Mouse (Mus musculus): ENCODE measurements around the gene Akr1b8.
"Not testable (repeated sequence)": the region's sequence is repeated elsewhere in the genome, so short reads cannot be mapped to it uniquely, and the experiment has no call there.

The Akr1b8 gene

DNA sequence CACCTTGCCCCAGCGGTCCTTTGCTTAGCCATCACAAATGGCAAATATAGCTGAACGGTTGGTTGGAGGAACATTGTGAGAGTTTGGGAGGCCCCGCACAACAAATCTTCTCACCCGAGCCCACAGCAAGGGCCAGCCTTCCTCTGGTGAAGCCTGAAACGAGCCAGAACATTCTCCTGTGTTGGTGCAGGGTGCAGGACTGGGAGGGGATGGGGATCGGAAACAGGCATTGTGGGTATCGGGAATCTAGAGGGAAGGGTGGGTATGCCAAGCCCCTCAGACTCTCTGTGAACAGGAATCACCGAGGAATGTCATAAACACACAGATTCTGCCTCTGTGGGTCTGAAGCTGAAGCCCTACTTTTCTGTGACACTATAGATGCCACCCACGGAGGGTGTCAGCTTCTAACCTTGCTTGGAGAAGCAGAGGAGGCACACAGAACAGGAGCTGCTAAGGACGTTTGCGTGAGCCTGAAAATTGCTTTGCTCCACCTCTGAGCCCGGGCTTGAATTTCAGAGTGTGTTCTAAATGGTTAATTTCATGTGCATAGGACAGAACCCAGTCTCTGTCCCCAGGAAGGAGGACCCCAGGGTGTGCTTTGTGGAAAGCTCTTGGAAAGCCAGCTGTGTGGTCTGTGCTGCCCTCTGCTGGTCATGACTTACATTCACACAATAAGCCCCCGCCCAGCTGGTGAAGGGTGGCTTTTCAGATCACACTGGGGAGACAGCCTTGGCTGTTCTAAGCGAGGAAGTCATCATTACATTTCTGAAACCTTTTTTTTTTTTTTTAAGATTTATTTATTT lies 7.6 kb upstream of the Akr1b8 start:
- DNase-seq (ENCODE audit: low spot score in 2 of 2): peak; percentile 22 to 72

DNA sequence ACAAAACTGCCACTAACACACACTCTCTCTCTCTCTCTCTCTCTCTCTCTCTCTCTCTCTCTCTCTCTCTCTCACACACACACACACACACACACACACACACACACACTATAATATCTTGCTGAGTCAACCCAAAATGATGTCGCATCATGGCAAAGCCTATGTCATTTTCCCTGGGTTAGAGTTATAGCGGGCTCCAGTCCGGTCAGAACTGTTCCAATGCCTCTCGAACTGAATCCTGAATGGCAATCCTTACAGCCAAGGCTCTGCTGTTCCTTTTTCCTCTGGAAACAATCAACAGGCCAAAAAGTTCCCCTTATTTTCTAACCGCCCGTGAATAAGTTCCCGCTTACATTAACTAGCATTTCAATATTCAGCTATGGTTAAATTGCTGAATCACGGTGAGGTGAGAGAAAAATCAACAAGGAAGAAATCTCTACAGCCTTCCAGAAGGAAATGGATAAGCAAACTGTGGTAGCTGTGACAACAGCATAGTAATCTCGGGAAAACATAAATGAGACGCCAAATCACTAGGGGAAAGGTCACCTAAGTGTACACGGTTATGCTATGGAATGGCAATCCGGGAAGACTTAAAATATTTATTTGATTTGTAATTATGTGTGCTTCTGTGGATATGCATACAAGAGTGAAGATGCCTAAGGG lies 3.8 kb upstream of the Akr1b8 start:
- no peak for DNase-seq (ENCODE audit: low spot score in 2 of 2)

DNA sequence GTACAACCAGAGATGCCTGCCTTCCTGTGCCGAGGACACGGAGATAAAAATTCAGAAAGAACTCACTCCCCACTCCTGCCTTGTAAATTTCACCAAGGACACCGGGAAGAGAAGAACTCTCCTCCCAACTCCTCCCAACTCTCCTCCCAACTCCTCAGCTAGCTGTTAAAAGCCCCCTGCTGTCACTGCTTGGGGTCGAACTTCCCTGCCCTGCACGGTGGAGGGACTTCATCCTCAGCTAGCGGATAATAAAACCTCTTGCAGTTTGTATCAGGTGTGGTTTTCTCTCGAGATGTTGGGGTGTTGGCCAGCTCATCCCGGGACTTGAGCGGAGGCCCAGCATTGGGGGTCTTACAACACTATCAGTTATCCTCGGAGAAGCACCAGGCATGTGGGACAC lies 2.4 kb upstream of the Akr1b8 start:
- DNase-seq (ENCODE audit: low spot score in 2 of 2): not testable (repeated sequence)

DNA sequence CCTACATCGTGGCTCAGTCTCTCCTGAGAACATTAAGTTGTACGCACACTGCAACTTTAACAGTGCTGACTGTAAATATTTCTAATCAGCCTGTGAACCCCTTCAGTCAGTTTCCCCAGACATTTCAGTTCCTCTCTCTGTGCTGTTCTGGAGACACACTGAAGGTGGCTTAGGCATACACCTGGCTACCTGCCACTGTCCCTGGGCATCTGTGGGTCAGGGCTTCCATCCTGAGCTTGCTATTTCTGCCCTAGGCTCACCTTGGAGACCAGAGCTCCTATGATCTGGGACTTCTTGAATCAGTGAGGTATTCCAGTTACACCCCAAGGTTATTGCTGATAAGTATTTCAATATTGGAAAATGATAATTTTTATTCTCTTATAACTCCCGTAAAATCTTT lies 1.5 kb upstream of the Akr1b8 start:
- no peak for DNase-seq (ENCODE audit: low spot score in 2 of 2)

DNA sequence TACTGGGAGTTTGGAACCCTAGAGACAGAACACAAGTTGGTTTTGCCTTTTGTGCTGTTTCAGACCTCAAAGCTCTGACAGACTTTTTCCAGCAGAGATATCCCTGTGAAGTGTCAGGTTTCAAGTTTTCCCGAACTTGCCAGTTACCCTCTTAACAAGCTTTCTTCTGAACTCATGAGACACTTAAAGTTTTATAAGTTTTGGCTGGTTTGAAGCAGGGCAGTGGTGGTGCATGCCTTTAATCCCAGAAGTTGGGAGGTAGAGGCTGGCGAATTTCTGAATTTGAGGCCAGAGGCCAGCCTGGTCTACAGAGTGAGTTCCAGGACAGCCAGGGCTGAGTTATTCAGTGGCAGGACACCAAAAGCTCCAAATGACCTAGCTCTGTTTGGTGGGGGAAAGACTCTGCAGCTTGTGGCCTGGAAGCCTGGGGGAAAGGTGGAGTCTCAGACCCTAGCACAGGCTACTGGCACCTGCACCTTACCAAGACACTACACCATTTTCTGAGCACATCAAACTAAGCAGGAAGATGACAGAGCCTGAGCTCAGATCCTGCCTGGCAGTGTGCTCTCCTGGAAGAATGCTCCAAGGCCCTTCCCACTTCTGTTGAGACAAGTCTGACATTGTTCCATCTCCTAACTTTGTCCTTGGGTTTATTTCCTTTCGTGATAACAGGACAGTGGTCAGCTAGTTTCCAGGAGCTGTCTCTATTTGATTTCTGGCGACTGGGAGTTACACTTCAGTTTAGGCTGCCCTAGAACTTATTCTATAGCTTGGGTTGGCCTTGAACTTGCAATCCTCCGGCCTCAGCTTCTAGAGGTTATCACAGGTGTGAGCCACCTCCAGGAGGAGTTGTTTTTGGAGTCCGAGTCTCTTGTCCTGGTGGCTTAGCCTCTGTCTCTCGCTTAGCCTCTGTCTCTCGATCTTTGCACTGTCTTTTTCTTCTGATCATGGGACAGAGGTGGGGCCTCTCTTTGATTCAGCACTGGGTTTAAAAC lies 732 bp downstream of the Akr1b8 start:
- no peak for DNase-seq (ENCODE audit: low spot score in 2 of 2)

DNA sequence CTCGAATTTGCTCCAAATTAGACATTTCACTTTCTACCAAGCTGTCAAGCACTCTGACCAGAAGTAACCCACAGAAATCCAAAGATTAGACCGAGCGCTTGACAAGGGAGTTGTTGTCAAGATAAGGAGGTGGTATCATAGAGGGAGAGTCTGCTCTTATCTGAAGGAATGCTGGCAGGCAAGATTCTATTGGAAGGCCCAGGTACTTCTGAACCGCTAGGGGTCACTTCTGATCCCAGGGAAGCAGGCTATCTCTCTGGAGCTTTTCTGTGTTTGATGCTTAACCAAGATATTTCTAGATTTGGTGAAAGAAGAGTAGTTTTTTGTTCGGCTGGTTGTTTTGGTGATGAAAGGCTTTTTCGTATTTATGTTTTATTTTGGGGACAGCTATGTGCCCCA lies 1.4 kb downstream of the Akr1b8 start:
- no peak for DNase-seq (ENCODE audit: low spot score in 2 of 2)

DNA sequence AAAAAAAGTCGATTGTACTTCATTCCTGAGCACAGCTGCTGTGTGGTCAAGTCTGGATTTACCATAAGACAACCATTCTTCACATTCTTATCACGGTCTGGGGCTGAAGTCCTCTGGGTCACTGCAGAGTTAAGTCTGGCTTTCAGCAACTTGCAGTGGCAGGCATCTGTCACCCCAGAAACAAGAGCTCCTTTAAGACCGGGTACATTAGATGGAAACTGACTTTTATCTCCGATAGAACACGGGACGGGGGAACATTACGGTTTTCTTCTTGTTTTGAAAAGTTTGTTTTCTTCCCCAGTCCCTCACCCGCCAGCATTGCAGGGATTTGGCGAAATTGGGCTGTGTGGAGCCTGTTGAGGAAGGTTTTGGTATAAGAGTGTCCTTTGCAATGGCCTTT lies 1.9 kb downstream of the Akr1b8 start:
- DNase-seq (ENCODE audit: low spot score in 2 of 2): no peak

DNA sequence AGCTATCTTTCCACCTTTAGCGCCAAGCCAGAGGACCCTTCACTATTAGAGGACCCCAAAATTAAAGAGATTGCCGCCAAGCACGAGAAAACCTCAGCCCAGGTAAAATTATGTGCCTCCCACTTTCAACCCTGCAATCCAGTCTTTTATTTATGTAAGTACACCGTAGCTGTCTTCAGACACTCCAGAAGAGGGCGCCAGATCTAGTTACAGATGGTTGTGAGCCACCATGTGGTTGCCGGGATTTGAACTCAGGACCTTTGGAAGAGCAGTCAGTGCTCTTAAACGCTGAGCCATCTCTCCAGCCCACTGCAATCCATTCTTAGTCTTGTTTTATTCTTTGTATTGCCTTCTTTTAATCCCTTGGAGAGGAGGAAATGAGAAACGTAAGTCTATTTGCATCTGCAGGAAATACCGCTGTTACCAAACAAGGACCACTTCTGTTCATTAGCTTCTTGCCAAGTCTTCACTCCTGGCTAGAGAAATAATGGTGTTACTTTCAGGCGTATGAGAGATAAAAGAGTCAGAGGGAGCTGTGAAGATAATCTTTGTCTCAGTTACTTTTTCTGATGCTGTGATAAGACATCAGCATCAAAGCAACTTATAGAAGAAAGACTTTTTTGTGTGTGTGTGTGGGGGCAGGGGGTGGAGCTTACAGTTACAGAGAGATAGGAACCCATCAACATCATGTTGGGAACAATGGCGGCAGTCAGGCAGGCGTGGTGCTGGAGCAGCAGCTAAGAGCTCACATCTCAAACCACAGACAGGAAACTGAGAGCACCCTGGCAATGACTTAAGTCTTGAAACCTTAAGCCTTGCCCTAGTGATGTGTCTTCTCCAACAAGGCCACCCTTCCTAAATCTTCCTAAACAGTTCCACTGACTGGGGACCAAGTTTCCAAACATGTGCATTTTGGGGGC lies 10.6 kb downstream of the Akr1b8 start:
- DNase-seq (ENCODE audit: low spot score in 2 of 2): no peak

DNA sequence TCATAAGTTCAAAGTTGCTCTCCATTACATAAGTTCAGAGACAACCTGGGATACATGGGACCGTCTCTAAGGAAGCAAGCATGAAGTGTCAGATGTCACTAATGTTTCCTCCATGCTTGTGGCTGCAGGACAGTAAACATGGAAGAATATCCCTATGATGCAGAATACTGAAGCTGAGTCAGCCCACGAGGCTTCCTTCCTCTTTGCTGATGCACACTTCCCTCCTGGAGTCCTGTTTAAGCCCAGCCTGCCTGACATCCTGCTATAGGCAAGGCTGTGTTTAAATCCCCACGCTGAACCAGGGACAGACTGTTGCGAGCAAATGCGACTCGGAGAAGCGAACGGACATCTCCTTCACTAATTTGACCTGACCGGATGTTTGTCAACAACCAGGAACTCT lies 14.1 kb downstream of the Akr1b8 start:
- DNase-seq (ENCODE audit: low spot score in 2 of 2): no peak

DNA sequence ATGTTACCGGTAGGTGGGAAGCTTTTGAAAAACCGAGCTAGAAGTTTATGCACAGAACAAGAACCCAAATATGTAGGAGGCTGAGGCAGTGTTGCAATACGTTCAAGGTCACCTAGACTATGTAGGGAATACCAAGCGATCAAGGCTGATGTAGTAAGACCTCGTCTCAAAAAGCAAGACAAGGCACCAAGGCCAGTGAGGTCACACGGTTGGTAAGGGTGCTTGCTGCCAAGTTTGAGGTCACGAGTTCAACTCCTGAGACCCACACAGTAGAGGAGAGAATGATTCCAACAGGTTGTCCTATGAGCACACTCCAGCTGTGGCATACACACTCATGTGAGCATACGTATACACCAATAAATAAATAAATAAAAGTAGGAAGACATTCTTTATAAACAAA lies 16.2 kb downstream of the Akr1b8 start:
- no peak for DNase-seq (ENCODE audit: low spot score in 2 of 2)

DNA sequence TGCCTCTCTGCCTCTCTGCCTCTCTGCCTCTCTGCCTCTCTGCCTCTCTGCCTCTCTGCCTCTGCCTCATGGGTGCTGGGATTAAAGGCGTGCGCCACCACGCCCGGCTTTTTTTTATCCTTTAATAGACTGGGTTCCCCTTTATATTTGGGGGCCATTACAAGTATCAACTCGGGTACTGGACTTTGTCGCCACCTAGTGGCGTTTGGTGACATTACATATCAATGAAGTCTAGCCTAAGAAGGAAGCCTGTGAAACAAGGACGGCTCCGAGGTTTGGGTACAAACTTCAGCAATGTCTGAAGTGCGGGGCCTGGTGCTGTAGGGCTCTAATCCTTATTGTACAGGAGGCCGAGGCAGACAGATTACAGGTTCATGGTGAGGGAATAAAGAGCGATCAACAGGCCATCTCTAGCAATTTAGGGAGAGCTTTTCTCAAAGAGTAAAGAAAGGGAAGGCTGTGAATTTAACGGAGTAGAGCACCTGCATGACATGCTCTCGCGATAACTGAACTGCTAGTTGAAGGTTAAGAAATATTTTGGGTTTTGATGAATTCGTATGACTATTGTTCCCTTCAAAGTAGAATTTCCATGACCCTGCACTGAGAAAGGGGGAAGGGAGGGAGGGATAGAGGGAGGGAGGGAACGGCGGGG lies 17.9 kb downstream of the Akr1b8 start:
- DNase-seq (ENCODE audit: low spot score in 2 of 2): peak; percentile 76 to 85

DNA sequence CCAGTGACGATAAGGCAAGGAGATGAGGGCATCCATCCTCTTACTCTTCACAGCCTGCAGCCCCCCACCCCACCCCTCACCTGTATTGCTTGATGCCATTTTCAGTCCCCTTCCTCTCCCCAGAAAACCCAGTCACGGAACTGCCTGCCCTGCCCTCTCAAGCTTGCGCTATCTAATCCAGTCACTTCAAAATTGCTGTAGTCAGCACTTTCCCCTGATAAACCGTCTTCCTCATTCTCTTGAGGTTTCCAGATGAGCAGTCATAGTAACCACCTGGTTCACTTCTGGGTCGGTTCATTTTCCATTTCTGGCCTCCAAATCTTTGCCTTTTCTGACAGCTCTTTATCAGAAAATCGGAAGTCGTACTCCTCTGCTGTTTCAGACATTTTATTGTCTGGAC lies 19.9 kb downstream of the Akr1b8 start:
- DNase-seq (ENCODE audit: low spot score in 2 of 2): no peak

DNA sequence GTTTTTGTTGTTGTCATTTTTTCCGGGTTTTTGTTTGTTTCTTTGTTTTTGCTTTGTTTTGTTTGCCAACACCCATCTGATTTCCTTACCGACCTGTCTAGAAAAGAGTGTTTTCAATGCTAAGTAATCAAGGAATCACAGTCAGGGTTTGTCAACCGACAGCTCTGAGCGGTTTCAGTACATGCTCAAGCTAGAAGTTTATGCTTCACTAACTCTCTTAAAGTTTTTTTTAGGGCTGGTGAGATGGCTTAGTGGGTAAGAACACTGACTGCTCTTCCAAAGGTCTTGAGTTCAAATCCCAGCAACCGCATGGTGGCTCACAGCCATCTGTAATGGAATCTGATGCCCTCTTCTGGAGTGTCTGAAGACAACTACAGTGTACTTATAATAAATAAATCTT lies 22.0 kb downstream of the Akr1b8 start:
- not testable (repeated sequence) for DNase-seq (ENCODE audit: low spot score in 2 of 2)

DNA sequence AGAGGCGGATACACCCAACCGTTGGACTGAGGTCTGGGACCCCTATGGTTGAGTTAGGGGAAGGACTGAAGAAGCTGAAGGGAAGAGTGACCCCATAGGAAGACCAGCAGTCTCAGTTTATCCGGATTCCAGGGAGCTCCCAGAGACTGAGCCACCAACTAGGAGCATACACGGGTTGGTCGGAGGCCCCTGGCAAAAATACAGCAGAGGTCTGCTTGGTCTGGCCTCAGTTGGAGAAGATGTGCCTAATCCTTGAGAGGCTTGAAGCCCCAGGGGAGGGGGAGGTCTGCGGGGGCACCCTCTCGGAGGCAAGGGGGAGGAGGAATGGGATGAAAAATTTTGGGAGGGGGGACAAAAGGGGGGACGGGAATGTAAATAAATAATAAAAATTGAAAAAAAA lies 29.5 kb downstream of the Akr1b8 start:
- DNase-seq (ENCODE audit: low spot score in 2 of 2): no peak

DNA sequence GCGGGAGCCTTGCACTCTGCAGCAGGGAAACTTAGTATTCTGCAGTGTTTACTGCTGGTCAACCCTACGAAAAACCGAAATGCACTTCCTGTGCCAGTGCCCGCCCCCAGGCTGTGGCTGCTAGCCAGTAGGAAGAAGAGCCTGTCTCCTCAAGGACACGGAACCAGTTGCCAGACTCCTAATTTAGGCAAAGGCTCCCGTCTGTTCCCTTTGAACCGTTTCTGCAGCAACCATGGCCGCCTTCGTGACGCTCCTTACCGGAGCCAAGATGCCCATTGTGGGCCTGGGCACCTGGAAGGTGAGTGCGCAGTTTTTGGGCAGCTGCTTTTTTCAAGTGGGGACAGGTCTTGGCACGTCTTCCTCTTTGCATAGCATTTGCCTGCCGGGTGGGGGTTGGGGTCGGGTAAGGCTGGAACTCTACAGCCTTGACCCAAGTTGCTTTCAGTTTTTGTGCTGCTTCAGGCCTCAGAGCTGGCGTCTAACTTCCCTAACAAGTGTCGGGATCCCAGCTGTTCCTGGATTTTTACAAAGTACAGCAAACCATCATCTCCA lies 30.3 kb downstream of the Akr1b8 start, which contains the start of gene Akr1b10:
TSS of gene Akr1b10 (plus strand) at position 109 of the 552 bp plus-strand sequence.
- DNase-seq (ENCODE audit: low spot score in 2 of 2): peak; percentile 45 to 74

DNA sequence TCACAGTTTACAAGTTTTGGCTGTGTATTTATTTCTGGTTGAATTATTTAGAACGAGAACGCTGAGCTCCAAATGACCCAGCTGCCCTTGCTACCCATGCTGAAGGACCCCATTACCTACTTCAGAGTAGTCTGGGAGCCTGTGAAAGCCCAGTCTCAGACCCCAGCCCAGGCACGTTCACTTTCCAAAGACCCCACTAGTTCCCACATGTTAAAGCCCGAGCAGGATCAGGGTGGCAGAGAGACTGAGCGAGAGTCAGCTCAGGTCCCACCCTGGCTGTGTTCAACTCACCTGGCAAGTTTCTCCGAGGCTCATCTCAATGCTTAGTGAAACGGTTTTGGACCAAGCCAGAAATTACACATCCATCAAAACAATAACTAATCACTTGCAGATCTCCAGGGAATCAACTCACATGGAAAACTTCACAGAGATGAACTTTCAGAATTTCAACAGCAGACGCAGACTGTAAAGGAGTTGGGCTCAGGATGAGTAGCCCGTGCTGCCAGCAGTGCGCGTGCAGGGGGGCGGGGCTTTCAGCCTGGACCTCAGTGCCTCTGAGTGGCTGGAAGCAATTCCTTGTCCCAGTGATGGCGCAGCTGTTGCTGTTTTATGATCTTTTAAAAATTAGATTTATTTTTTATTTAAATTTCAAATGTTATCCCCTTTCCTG lies 30.9 kb downstream of the Akr1b8 start:
- peak in 1 of 2 experiments; percentile 55 for DNase-seq (ENCODE audit: low spot score in 2 of 2)

DNA sequence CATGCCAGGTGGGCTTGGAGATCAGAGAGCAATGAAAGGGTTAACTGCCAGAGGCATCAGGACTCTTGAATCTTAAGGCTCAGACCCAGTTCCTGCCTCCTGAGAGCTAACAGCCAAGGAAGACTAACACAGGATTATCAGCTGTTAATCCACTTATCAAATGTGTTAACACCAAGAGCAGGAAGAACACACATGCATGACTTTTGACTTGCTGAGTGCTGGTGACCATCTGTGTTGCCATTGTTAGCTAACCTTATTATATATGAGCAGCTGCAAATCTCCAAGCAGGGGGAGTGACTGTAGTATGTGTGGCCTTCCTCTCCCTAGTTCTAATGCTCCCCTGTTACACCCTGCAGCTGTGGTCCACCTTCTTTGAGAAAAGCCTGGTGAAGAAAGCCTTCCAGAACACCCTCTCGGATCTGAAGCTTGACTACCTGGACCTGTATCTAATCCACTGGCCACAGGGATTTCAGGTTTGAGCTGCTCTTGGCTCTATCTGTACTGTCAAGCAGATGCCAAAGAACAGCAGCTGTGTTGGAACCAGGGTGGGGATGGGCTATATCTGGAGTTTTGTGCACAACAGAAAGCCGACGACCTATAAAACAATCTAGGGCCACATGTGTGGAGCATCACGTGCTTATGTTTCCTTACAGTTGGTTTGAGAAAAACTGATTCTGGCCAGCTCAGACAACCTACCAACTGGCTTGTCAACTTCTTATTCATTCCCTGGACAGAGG lies 34.7 kb downstream of the Akr1b8 start:
- no peak for DNase-seq (ENCODE audit: low spot score in 2 of 2)

DNA sequence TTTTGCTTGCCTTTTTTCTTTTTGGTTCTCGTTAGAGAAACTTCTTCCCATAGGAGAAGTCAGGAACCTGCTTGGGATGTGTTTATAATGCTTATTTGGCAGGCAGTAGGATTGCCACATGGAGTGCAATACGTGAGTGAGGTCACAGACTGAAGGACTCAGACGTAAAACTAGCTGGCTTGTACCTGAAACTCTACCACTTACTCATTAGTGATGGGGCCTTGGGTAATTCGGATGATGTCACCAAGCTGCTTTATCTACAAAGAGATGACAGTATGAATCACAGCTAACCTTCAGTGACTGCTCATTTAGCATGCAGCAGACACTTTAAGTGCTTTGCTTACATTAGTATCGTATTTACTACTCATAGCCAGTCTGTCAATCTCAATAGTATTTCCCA lies 42.0 kb downstream of the Akr1b8 start:
- DNase-seq (ENCODE audit: low spot score in 2 of 2): no peak

DNA sequence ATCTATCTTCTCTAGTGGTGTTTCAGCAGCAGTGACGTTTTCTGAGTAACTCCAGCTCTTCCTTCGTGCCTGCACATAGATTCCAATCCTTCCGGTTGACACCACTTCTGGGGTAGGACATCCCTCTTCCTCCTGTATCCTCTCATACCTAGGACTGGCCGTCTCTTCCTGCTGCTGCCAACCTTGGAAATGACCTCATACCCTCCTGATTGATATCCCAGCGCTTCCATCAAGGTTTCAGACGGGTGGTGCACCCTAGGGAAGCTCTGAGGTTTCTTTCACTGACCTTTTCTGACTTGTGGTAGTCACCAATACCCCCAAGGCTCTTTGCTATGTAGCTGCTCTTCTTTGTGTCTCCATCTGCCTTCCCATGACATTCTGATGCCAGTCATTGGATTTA lies 44.5 kb downstream of the Akr1b8 start:
- DNase-seq (ENCODE audit: low spot score in 2 of 2): no peak

Measured in spleen, postnatal 10 days (tissue).